Mouse (Mus musculus) thymus, adult 2 months (tissue): Measurements from ENCODE around the gene Ninj1.

Experiments
- CTCF ChIP-seq: fragments of 200-500 bp; IDR thresholded peaks from 2 replicates; pipeline ENCODE4 v1.5.1; 2012; ENCODE audit warnings: mild to moderate bottlenecking, control low read depth, low read length, moderate library complexity, borderline replicate concordance; ENCODE audit not compliant: control insufficient read depth, poor library complexity, insufficient read depth; ENCODE audit errors: extremely low read depth
- POLR2A ChIP-seq: fragments of 200-500 bp; IDR thresholded peaks from 2 replicates; pipeline ENCODE4 v1.6.1; 2012; ENCODE audit warnings: mild to moderate bottlenecking, low read length, control low read depth, moderate library complexity; ENCODE audit not compliant: control insufficient read depth, poor library complexity, insufficient read depth; ENCODE audit errors: extremely low read depth

DNA sequence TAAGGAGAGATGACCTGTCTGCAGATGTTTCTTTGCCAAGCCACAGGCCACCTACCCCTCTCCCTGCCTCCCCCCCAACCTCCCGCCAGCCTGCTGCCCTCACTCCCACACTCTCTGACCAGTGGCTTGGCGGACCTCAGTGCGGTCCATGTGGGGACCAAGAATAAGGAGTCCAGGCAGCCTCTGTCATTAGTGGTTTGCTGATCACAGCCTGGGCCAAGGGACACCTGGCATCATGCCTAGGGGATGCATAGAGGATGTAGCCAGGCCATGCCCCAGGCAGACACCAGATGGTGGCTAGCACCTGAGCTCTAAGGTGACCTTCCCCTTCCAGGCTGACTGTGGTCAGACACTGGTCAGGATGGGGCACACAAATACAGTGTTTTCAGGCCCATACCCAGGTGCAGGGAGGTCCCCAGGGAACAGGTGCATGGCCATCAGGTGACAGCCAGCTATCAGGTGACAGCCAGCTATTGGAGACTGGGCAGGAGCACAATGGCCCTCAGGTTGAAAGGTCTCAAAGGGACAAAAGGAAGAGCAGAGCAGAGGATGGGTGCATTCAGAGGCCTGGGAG lies 5.8 kb upstream of the Ninj1 start:
- no peak for TF ChIP-seq CTCF
- TF ChIP-seq POLR2A, result no peak
